Mouse (Mus musculus) liver, embryonic 13.5 days (tissue): ENCODE results near the gene Ddx6. TPM values are rescaled to one million over a fixed set of nuclear protein-coding genes. Genes with fewer than 3 reads are reported as not detected.

ENCODE experiments used
- ATAC-seq: fragments of 200-750 bp; cut with Nextera tagmentation; 2 replicates; pipeline ENCODE4 v1.8.0; 2017; ENCODE audit warnings: low read depth, mild to moderate bottlenecking, moderate number of reproducible peaks, moderate library complexity
- DNase-seq: peaks from one replicate; pipeline ENCODE4 v3.0.0; 2022
- H3K27ac ChIP-seq: fragments of 300-500 bp; sonication (generic); 2 replicates; pipeline ENCODE4 v1.5.1; 2015; ENCODE audit warnings: moderate library complexity, mild to moderate bottlenecking, inconsistent platforms
- H3K27me3 ChIP-seq: fragments of 300-500 bp; sonication (generic); 2 replicates; pipeline ENCODE4 v1.6.1; 2015; ENCODE audit warnings: mild to moderate bottlenecking, inconsistent platforms
- H3K36me3 ChIP-seq: fragments of 300-500 bp; sonication (generic); 2 replicates; pipeline ENCODE4 v1.6.1; 2015; ENCODE audit warnings: mild to moderate bottlenecking, inconsistent platforms
- H3K4me1 ChIP-seq: fragments of 300-500 bp; sonication (generic); replicated peaks from 2 replicates; pipeline ENCODE4 v1.6.1; 2015; ENCODE audit warnings: inconsistent platforms
- H3K4me2 ChIP-seq: fragments of 300-500 bp; sonication (generic); 2 replicates; pipeline ENCODE4 v1.6.1; 2015; ENCODE audit warnings: inconsistent platforms, mild to moderate bottlenecking, moderate library complexity
- H3K4me3 ChIP-seq: fragments of 300-500 bp; sonication (generic); replicated peaks from 2 replicates; pipeline ENCODE4 v1.5.1; 2015; ENCODE audit warnings: mild to moderate bottlenecking, inconsistent platforms
- H3K9ac ChIP-seq: fragments of 300-500 bp; sonication (generic); 2 replicates; pipeline ENCODE4 v1.6.1; 2015; ENCODE audit warnings: mild to moderate bottlenecking, inconsistent platforms
- H3K9me3 ChIP-seq: fragments of 300-500 bp; sonication (generic); replicated peaks from 2 replicates; pipeline ENCODE4 v1.6.1; 2016; ENCODE audit warnings: inconsistent platforms
- WGBS: fragments of 180-500 bp; shearing (Covaris S2); methylation state at CpG from one replicate; pipeline ENCODE4 v1.1.7; 2015; ENCODE audit not compliant: insufficient replicate concordance; 5-methylcytosine and 5-hydroxymethylcytosine counted together
- polyA plus RNA-seq: library from polyadenylated mRNA; unstranded; fragments of >200 nt; fragmentation: Nextera tagmentation; extraction: Ambion mirVana; gene quantifications from 2 replicates; pipeline ENCODE4 v1.2.1, GENCODE M21; 2015

The Ddx6 gene
- polyA plus RNA-seq, 1 experiment from 2014 or later = 7.2 TPM

DNA sequence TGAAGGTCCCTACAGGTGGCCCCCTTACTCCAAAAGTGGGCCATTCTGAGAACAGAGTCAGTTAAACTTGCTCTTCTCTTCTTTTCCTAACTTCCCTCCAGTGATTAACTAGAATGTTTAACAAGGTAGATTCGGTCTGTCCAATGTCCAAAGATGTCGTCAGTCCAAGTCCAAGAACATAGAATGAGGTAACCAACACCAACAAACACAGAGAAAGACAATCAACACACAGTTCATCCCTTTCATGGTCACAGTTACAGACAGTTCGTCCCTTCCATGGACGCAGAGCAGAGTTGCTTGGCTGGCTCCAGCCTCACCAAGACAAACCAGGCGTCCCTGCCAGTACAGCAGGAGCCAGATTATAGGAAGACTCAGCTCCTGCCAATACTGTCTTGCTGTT, 66.7 kb downstream of the Ddx6 start:
- ATAC-seq (no peak), DNase-seq (no peak)
- no peak overlapping the region for H3K4me3 ChIP-seq
- no peak overlapping the region for H3K9ac ChIP-seq
- no peak overlapping the region for H3K27ac ChIP-seq
- WGBS = 70% methylated on average over 5 of the region's 5 CpGs
- H3K4me2 ChIP-seq = no peak overlapping the region
- H3K36me3 ChIP-seq = no peaks in the 10 kb centered on the region
- H3K27me3 ChIP-seq = peaks cover 3% of the 10 kb centered on the region; the same call in 1 of the 2 replicates
- no peaks in the 10 kb centered on the region for H3K9me3 ChIP-seq
- H3K4me1 ChIP-seq = no peaks in the 10 kb centered on the region

DNA sequence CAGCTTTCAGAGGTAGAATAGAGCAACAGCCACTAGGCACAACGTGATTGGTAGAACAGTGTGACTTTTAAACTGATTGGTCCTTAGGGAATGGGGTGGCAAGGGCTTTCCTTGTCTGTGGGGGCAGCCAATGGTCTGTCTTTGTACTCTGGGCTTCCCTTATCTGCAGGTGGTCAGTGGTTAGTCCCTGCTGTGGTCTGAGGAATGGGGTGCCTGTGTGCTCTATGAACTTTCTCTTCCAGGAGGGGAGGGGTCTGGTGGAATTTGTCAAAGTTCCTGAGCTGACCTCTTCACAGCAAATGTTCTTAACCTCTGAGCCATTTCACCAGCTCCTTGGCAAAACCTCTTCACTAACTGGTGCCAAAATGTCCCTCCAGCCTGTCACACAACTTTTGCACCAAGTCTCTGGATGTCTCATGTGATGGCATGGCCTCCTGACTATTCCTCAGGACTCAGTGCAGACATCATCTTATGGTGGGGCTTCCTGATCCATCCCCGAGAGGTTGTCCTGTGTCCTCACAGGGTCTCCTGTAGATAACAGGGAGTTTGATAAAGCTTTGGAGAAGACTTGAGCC, 67.7 kb downstream of the Ddx6 start:
- ATAC-seq = no peak
- Histone ChIP-seq H3K27ac (no peak overlapping the region), H3K4me1 (no peaks in the 10 kb centered on the region), H3K9me3 (no peaks in the 10 kb centered on the region), H3K27me3 (peaks cover under 1% of the 10 kb centered on the region; the same call in 1 of the 2 replicates), H3K9ac (no peak overlapping the region), H3K4me3 (no peak overlapping the region), H3K36me3 (no peaks in the 10 kb centered on the region), H3K4me2 (no peak overlapping the region)
- no peak for DNase-seq
- WGBS = 29% methylated on average over 2 of the region's 2 CpGs

DNA sequence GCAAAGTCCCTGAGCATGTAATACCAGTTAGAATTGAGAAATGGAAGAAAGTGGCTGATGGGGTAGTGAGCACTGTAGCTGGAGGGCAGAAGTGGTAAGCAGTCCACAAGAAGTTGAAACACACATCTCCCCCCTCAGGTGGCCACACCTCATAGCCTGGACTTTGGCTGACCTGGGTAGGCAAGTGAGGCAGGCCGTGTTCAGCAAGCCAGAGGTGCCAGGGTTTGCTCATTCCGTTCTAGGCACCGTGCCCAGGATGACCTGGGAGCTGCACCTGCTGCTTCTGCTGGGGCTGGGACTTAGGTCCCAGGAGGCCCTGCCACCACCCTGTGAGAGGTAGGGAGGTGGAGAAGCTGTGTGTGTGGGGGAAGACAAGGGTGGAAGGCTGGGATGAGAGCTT, 68.3 kb downstream of the Ddx6 start, which contains the start of gene Treh:
TSS of gene Treh (plus strand) at position 229 of the 400 bp plus-strand sequence.
- H3K9me3 ChIP-seq = no peaks in the 10 kb centered on the region
- no peak within 1 kb of the TSS for H3K9ac ChIP-seq
- no peak within 1 kb of the TSS for H3K4me3 ChIP-seq
- no peaks in the 10 kb centered on the region for H3K36me3 ChIP-seq
- H3K27ac ChIP-seq = no peak within 1 kb of the TSS
- 63% methylated on average over 3 of the region's 3 CpGs for WGBS
- H3K27me3 ChIP-seq = no peaks in the 10 kb centered on the region
- no peak within 1 kb of the TSS for H3K4me2 ChIP-seq
- no peak for DNase-seq
- no peak for ATAC-seq
- no peaks in the 10 kb centered on the region for H3K4me1 ChIP-seq

DNA sequence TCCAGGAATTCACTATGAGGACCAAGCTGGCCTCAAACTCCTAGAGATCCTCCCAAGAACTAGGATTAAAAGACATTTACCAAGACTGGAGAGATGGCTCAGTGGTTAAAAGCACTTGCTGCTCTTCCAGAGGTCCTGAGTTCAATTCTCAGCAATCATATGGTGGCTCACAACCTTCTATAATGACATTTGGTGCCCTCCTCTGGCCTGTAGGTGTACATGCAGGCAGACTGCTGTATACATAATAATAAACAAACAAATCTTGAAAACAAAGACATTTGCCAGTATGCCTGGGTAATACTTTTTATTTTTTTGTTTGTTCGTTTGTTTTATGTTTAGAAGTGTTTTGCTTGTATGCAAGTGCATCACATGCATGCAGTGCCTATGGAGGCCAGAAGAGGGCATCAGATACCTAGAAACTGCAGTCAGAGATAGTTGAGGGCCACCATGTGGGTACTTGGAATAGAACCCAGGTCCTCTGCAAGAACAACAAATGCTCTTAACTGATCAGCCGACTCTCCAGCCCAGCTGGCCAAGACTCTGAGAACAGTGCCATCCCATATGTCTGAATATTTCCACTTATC, 73.7 kb downstream of the Ddx6 start:
- H3K4me3 ChIP-seq = no peak overlapping the region
- H3K4me1 ChIP-seq = no peaks in the 10 kb centered on the region
- 62% methylated on average over 2 of the region's 2 CpGs for WGBS
- ATAC-seq (no peak), DNase-seq (no peak)
- no peak overlapping the region for H3K27ac ChIP-seq
- no peak overlapping the region for H3K4me2 ChIP-seq
- H3K27me3 ChIP-seq = no peaks in the 10 kb centered on the region
- H3K36me3 ChIP-seq = no peaks in the 10 kb centered on the region
- no peaks in the 10 kb centered on the region for H3K9me3 ChIP-seq
- H3K9ac ChIP-seq = no peak overlapping the region

DNA sequence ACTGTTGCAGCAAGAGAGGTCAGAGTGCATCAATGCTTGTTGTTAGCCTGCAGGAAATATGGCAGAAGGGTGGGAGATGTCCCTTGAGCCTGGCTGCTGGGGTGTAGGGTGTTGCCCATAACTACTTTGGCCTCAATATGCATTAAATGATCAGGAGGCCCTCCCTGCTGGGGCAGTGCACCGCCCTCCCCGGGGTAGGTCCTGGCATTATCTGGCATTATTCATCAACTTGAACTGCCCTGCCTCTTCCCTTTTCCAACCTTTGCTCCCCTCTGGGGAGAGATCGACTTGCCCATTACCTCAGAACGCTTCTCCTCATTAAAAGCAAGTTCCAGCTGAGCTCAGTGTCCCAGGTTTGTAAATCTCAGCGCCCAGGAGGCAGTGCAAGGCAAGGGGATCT, 74.9 kb downstream of the Ddx6 start:
- H3K9ac ChIP-seq = no peak overlapping the region
- H3K27me3 ChIP-seq = no peaks in the 10 kb centered on the region
- H3K4me2 ChIP-seq = no peak overlapping the region
- no peaks in the 10 kb centered on the region for H3K9me3 ChIP-seq
- 69% methylated on average over 5 of the region's 5 CpGs for WGBS
- no peaks in the 10 kb centered on the region for H3K36me3 ChIP-seq
- no peak for ATAC-seq
- no peak overlapping the region for H3K27ac ChIP-seq
- no peak overlapping the region for H3K4me3 ChIP-seq
- H3K4me1 ChIP-seq = no peaks in the 10 kb centered on the region
- DNase-seq = no peak

DNA sequence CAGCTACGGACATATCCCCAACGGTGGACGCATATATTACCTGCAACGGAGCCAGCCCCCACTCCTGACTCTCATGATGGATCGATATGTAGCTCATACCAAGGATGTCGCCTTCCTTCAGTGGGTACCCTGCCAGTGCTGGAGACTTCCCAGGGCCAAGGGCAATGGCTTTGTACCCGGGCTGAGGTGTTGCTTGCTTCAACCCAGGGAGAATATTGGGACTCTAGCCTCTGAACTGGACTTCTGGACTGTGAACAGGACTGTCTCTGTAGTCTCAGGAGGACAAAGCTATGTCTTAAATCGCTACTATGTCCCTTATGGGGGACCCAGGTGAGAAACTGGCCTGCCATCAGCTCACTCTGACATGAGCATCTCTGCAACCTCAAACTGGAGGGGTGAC, 78.4 kb downstream of the Ddx6 start:
- Histone ChIP-seq H3K4me1 (no peaks in the 10 kb centered on the region), H3K4me2 (no peak overlapping the region), H3K36me3 (no peaks in the 10 kb centered on the region), H3K4me3 (no peak overlapping the region), H3K27ac (no peak overlapping the region), H3K9ac (no peak overlapping the region), H3K9me3 (no peaks in the 10 kb centered on the region), H3K27me3 (no peaks in the 10 kb centered on the region)
- DNase-seq (no peak), ATAC-seq (no peak)
- WGBS = 65% methylated on average over 8 of the region's 8 CpGs

DNA sequence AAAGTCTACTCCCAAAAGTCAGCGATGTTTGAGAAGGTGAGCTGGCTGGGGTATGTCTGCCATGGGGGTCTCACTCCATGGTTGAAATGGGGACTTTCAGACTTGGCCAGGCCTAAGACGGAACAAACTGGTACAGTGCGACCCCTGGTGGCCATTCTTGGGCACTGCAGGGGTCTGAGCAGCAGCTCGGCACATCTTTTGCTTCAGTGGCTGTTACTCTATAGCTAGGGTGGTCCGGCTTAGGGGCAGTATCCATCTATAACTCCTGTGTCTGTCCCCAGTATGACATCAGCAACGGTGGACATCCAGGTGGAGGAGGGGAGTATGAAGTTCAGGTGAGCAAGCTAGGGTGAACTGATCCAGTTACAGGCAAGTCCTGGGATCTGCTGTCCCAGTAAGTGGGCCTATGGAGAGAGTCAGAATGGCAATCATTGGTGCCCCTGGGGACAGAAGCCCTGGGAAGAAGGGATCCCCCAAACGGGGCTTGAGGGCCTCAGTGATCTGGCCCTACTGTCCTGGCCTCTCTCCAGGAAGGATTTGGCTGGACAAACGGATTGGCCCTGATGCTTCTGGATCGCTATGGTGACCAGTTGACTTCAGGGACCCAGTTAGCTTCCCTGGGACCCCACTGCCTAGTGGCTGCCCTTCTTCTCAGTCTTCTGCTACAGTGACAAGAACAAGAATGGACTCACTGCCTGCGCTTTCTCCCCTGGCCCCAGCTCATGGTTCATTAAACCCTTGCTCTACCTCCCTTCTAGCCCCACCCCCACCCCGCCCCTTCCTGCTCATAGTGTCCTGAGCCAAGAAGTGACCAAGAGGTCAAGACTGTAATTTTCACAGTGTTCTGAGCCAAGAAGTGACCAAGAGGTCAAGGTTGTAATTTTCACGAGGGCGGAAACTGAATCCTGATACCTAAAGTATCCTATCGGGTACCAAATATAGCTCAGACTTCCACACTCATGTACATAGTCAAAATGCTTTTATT, 80.9 kb downstream of the Ddx6 start:
- H3K27ac ChIP-seq = no peak overlapping the region
- 42% methylated on average over 14 of the region's 14 CpGs for WGBS
- peak; percentile 37 for DNase-seq
- ATAC-seq = no peak
- H3K27me3 ChIP-seq = no peaks in the 10 kb centered on the region
- no peak overlapping the region for H3K4me3 ChIP-seq
- no peaks in the 10 kb centered on the region for H3K36me3 ChIP-seq
- no peak overlapping the region for H3K4me2 ChIP-seq
- no peak overlapping the region for H3K9ac ChIP-seq
- H3K4me1 ChIP-seq = peaks cover 1% of the 10 kb centered on the region; the same call in 1 of the 2 replicates
- no peaks in the 10 kb centered on the region for H3K9me3 ChIP-seq

DNA sequence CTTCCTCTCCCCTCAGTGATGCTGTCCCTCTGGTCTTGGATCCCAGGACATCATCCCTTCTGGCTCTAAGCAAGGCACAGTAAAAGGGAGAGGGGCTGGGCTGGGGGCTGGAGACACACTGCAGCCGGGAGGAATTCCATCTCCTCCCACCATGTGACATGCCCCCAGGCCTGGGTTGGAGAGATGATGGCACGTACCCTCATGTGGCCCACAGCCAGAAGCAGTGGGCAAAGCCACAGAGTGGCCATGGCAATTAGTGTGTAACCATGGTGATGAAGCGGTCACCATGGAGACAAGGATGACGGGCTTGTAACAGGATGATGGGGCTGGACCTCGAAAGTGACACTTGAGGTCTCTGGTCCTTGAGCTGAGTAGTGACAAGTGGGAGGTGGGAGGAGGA, 81.9 kb downstream of the Ddx6 start:
- no peaks in the 10 kb centered on the region for H3K36me3 ChIP-seq
- H3K27me3 ChIP-seq = no peaks in the 10 kb centered on the region
- no peak for ATAC-seq
- H3K4me1 ChIP-seq = peaks cover 11% of the 10 kb centered on the region
- no peak for DNase-seq
- H3K9me3 ChIP-seq = no peaks in the 10 kb centered on the region
- H3K4me2 ChIP-seq = no peak overlapping the region
- H3K27ac ChIP-seq = peak overlapping the region; percentile 39; the same call in 1 of the 2 replicates
- no peak overlapping the region for H3K9ac ChIP-seq
- H3K4me3 ChIP-seq = no peak overlapping the region
- 63% methylated on average over 5 of the region's 5 CpGs for WGBS

DNA sequence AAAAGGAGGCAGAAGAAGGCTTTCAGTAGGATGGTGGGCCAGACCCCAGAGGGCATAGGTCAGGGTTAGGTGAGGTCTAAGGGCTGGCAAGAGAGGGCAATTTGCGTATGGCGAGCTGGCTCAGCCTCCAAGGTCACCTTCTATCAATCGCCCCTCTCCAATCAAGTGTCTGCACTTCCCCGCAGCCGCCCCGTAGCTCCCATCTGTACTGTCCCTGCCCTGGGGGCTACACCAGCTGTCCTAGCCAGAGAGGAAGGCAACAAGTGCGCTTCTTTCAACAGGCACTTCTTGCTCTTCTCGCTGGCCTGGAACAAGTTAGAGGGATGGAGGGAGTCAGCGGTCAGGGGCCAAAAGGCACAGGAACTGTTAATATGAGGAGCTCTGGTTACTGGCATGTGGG, 83.3 kb downstream of the Ddx6 start:
- no peaks in the 10 kb centered on the region for H3K36me3 ChIP-seq
- H3K27ac ChIP-seq = no peak overlapping the region
- ATAC-seq (no peak), DNase-seq (no peak)
- H3K9me3 ChIP-seq = no peaks in the 10 kb centered on the region
- H3K9ac ChIP-seq = no peak overlapping the region
- no peaks in the 10 kb centered on the region for H3K27me3 ChIP-seq
- no peak overlapping the region for H3K4me3 ChIP-seq
- H3K4me1 ChIP-seq = peaks cover 19% of the 10 kb centered on the region
- 70% methylated on average over 9 of the region's 9 CpGs for WGBS
- no peak overlapping the region for H3K4me2 ChIP-seq
